In the genomic region with DNA sequence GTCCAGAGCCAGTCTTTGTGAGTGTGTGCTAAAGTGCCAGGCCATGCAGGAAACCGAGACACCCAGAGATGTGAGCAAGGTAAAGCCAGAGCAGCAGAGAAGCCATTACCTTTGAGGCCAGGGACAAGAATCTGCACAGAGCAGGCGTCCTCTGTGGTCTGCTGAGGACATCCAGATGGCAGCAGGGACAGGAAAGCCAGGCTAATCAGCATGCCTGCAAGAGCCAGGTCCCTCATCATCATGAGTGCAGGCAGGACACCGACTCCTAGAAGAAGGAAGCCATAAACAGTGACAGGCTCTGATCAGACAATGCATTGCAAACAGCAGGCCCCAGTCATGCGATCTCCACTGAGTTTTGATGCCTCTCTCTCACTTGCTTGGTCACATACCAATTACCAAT, we compare ENCODE assay signal across 1 mouse cellular context.
TF ChIP-seq lines count a peak whose summit lies in the region.

No protein-coding gene starts in this region.

TF ChIP-seq in MEL, 35 proteins besides CTCF, POLR2A, EP300 and RAD21:
- TF ChIP-seq TAL1 (IDR thresholded peaks at IDR 0.05; ENCODE audit: low read length) (peak; percentile 68), POLR2AphosphoS5 (IDR thresholded peaks at IDR 0.05; ENCODE audit: borderline replicate concordance, low read depth, low read length) (no peak), CHD2 (IDR thresholded peaks at IDR 0.05; ENCODE audit: low read length) (no peak), TCF12 (IDR thresholded peaks at IDR 0.05; ENCODE audit: low read depth, low read length) (peak; percentile 18; the same call in 1 of the 2 replicates), USF2 (IDR thresholded peaks at IDR 0.05; ENCODE audit: borderline replicate concordance in 1 of 2, insufficient read depth in 1 of 2, low read depth in 1 of 2, low read length in 2 of 2) (no peak), BHLHE40 (IDR thresholded peaks at IDR 0.05; ENCODE audit: borderline replicate concordance, low read depth, low read length) (no peak), E2F4 (IDR thresholded peaks at IDR 0.05; ENCODE audit: borderline replicate concordance, low read depth, low read length) (no peak), SIN3A (IDR thresholded peaks at IDR 0.05; ENCODE audit: low read length) (no peak), MAX (IDR thresholded peaks at IDR 0.05; ENCODE audit: low read length) (no peak), ETS1 (IDR thresholded peaks at IDR 0.05; ENCODE audit: low read depth, low read length) (no peak), MXI1 (IDR thresholded peaks at IDR 0.05; ENCODE audit: low read depth, low read length) (no peak), GATA1 (IDR thresholded peaks at IDR 0.05; ENCODE audit: low read depth, low read length) (no peak), TBP (IDR thresholded peaks at IDR 0.05; ENCODE audit: low read depth, low read length) (no peak), ZNF384 (IDR thresholded peaks at IDR 0.05; ENCODE audit: low read depth, low read length) (no peak), MAZ (IDR thresholded peaks at IDR 0.05; ENCODE audit: low read depth, low read length) (no peak), RCOR1 (IDR thresholded peaks at IDR 0.05; ENCODE audit: low read depth, low read length) (no peak), MYB (IDR thresholded peaks at IDR 0.05; ENCODE audit: low read depth, low read length) (no peak), KAT2A (conservative IDR thresholded peaks at IDR 0.05; ENCODE audit: low read depth, low read length) (no peak)
